ENCODE assay signal across 8 mouse cellular contexts in genomic region chr19:7301647-7302492, GRCm38 (mm10). TPM values are rescaled to one million over a fixed set of nuclear protein-coding genes. Genes with fewer than 3 reads are reported as not detected.
DNase-seq lines count a peak whose midpoint lies in the region; ATAC-seq and TF ChIP-seq lines count a peak whose summit lies in the region.

No protein-coding gene starts in this region.

- no peak overlapping the region for H3K4me2 ChIP-seq in forebrain, embryonic 14.5 days (ENCODE audit: low read length)
- H3K4me2 ChIP-seq in forebrain, embryonic 11.5 days (ENCODE audit: low read depth, low read length, severe bottlenecking), result no peak overlapping the region

- 85% methylated on average over 7 of the region's 7 CpGs for WGBS in forebrain, embryonic 14.5 days
- WGBS in forebrain, embryonic 11.5 days, result 91% methylated on average over 7 of the region's 7 CpGs
- WGBS in olfactory bulb, adult 2 months, result 18% methylated on average over 7 of the region's 7 CpGs

- H3K9ac ChIP-seq in forebrain, embryonic 14.5 days (ENCODE audit: low read length), result no peak overlapping the region
- no peak overlapping the region for H3K9ac ChIP-seq in forebrain, embryonic 11.5 days (ENCODE audit: low read length)

- TF ChIP-seq CTCF in left cerebral cortex, adult 2 months (IDR thresholded peaks at IDR 0.05), result no peak
- no peak for TF ChIP-seq CTCF in olfactory bulb, adult 2 months (IDR thresholded peaks at IDR 0.05; ENCODE audit: insufficient read depth, low read depth, low read length)

- 0 out of 2 replicates have a peak overlapping the region, but pooled peaks have one; percentile 14 for H3K27ac ChIP-seq in forebrain, embryonic 14.5 days (ENCODE audit: low read depth, low read length)
- no peak overlapping the region for H3K27ac ChIP-seq in forebrain, embryonic 11.5 days (ENCODE audit: low read depth, low read length)
- H3K27ac ChIP-seq in left cerebral cortex, adult 2 months, result peak overlapping the region; percentile 86
- H3K27ac ChIP-seq in olfactory bulb, adult 2 months (ENCODE audit: insufficient read depth, low read depth, low read length), result peak overlapping the region; percentile 88

- ATAC-seq in forebrain, embryonic 14.5 days, result no peak
- ATAC-seq in forebrain, embryonic 11.5 days (replicated peaks; ENCODE audit: low FRiP score), result no peak
- ATAC-seq in erythroblast, adult 5-6 weeks (replicated peaks; ENCODE audit: low FRiP score, poor library complexity, severe bottlenecking), result no peak
- ATAC-seq in megakaryocyte, adult 5-6 weeks (ENCODE audit: poor library complexity, severe bottlenecking), result no peak

- H3K36me3 ChIP-seq in forebrain, embryonic 14.5 days (ENCODE audit: control insufficient read depth, insufficient read depth, low read length), result no peaks in the 10 kb centered on the region
- H3K36me3 ChIP-seq in forebrain, embryonic 11.5 days (ENCODE audit: control insufficient read depth, insufficient read depth, low read length), result no peaks in the 10 kb centered on the region

- H3K27me3 ChIP-seq in forebrain, embryonic 14.5 days (replicated peaks; ENCODE audit: control insufficient read depth, insufficient read depth, low read length), result no peaks in the 10 kb centered on the region
- H3K27me3 ChIP-seq in forebrain, embryonic 11.5 days (ENCODE audit: control insufficient read depth, insufficient read depth, low read length), result no peaks in the 10 kb centered on the region

- no peaks in the 10 kb centered on the region for H3K4me1 ChIP-seq in forebrain, embryonic 14.5 days (ENCODE audit: control insufficient read depth, insufficient read depth, low read length)
- H3K4me1 ChIP-seq in forebrain, embryonic 11.5 days (replicated peaks; ENCODE audit: control insufficient read depth, insufficient read depth, low read length), result no peaks in the 10 kb centered on the region
- H3K4me1 ChIP-seq in olfactory bulb, adult 2 months (ENCODE audit: control insufficient read depth, insufficient read depth, low read length), result peaks cover 29% of the 10 kb centered on the region

- DNase-seq in forebrain, embryonic 14.5 days (ENCODE audit: low spot score), result no peak
- no peak for DNase-seq in forebrain, embryonic 11.5 days (ENCODE audit: low spot score)
- peak in 1 of 2 experiments; percentile 68 for DNase-seq in left cerebral cortex, adult 2 months (ENCODE audit: extremely low spot score in 1 of 2, low spot score in 2 of 2)
- no peak for DNase-seq in left cerebral cortex, postnatal 4 days
- DNase-seq in adipocyte (ENCODE audit: low spot score), result peak; percentile 80

- no peaks in the 10 kb centered on the region for H3K9me3 ChIP-seq in forebrain, embryonic 14.5 days (replicated peaks; ENCODE audit: control insufficient read depth, low read length)
- H3K9me3 ChIP-seq in forebrain, embryonic 11.5 days (ENCODE audit: control insufficient read depth, low read length), result no peaks in the 10 kb centered on the region

- no peak for TF ChIP-seq POLR2A in olfactory bulb, adult 2 months (IDR thresholded peaks at IDR 0.05; ENCODE audit: insufficient read depth, low read depth, low read length)

- no peak overlapping the region for H3K4me3 ChIP-seq in forebrain, embryonic 14.5 days (ENCODE audit: low read depth, low read length)
- no peak overlapping the region for H3K4me3 ChIP-seq in forebrain, embryonic 11.5 days (ENCODE audit: low read depth, low read length)
- H3K4me3 ChIP-seq in left cerebral cortex, adult 2 months, result no peak overlapping the region
- no peak overlapping the region for H3K4me3 ChIP-seq in olfactory bulb, adult 2 months (ENCODE audit: insufficient read depth, low read depth, low read length)

- intact Hi-C loops in left cerebral cortex, adult 2 months (cut with DNase I), result no loop called here
- intact Hi-C loops in left cerebral cortex, postnatal 4 days (cut with DNase I), result no loop called here

RNA-seq across cellular contexts. Expression of gene Rcor2, which starts 34.7 kb away (rescaled TPM):
- 36.2 and 36.6 TPM in 2 replicates for polyA plus RNA-seq in forebrain, embryonic 14.5 days (2014; fragmentation: Nextera tagmentation; extraction: Ambion mirVana)
- polyA plus RNA-seq in forebrain, embryonic 11.5 days (2014; fragmentation: Nextera tagmentation; extraction: Ambion mirVana), result 62.8 and 72.4 TPM in 2 replicates
- total RNA-seq in left cerebral cortex, adult 2 months (2021), result 10 to 100 TPM; 14.3 to 14.7 TPM
- total RNA-seq in left cerebral cortex, postnatal 4 days (2021), result 10 to 100 TPM; 29.7 to 30.4 TPM
- polyA plus RNA-seq in olfactory bulb, adult 2 months (2012; ENCODE audit: insufficient read depth, insufficient read length, low replicate concordance, missing spikeins), result not detected in 2 replicates
- not detected in 2 replicates for total RNA-seq in erythroblast, adult 5-6 weeks (2015; ENCODE audit: low replicate concordance)
- 0.17 TPM in 1 of 2 replicates, not detected in the other for total RNA-seq in erythroblast, adult 5-6 weeks (2017; ENCODE audit: low replicate concordance)
- 0.45 TPM in 1 of 2 replicates, not detected in the other for total RNA-seq in megakaryocyte, adult 5-6 weeks (2015)
- total RNA-seq in megakaryocyte, adult 5-6 weeks (2017), result 0.08 and 1.9 TPM in 2 replicates

RNA-seq across cellular contexts. Expression of gene Mark2, which starts 39.8 kb away (rescaled TPM):
- 32.6 and 38.6 TPM in 2 replicates for polyA plus RNA-seq in forebrain, embryonic 14.5 days (2014; fragmentation: Nextera tagmentation; extraction: Ambion mirVana)
- 61.2 and 62.0 TPM in 2 replicates for polyA plus RNA-seq in forebrain, embryonic 11.5 days (2014; fragmentation: Nextera tagmentation; extraction: Ambion mirVana)
- total RNA-seq in left cerebral cortex, adult 2 months (2021), result 100 to 1,000 TPM; 133 to 148 TPM
- 100 to 1,000 TPM in 1 of 2 experiments, 10 to 100 TPM in 1; 91.2 to 108 TPM for total RNA-seq in left cerebral cortex, postnatal 4 days (2021)
- polyA plus RNA-seq in olfactory bulb, adult 2 months (2012; ENCODE audit: insufficient read depth, insufficient read length, low replicate concordance, missing spikeins), result not detected in 2 replicates
- total RNA-seq in erythroblast, adult 5-6 weeks (2015; ENCODE audit: low replicate concordance), result 39.9 and 57.1 TPM in 2 replicates
- total RNA-seq in erythroblast, adult 5-6 weeks (2017; ENCODE audit: low replicate concordance), result 19.4 and 48.1 TPM in 2 replicates
- total RNA-seq in megakaryocyte, adult 5-6 weeks (2015), result 75.6 and 81.8 TPM in 2 replicates
- total RNA-seq in megakaryocyte, adult 5-6 weeks (2017), result 25.9 and 27.6 TPM in 2 replicates

Comparison
In these comparisons a context has a peak if more than half of its experiments do, and no peak if none do; other contexts are left out.
1. RNA of gene Rcor2, which starts 34.7 kb away (total RNA-seq): 29.7 to 30.4 TPM in left cerebral cortex, postnatal 4 days and 14.3 to 14.7 TPM in left cerebral cortex, adult 2 months; 0.08 to 1.9 TPM in megakaryocyte, adult 5-6 weeks and 0.17 TPM in erythroblast, adult 5-6 weeks; every median in the first group is over 4 times any median in the second.